Mouse (Mus musculus): Measurements from ENCODE around the gene Olfr1308.

Gene Olfr1308

DNA sequence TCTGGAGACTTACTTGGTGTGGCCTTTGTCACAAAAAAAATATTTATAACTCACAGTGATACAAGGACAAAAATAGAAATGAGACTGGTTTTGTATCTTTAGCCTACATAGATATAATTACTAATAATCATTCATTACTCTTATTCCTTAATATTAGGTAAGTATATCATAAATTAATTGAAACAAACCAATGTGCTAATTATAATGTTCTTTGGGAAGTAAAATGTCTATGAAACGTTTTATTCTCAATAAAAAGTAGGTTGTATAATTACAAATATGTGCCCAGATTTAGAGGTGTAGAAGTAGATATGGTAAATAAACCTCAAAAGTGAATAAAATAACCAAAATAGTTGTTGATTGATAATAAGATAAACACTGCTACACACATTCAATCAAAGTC lies at the start of gene Olfr1308:
Gene Olfr1308, minus strand, starts transcription at position 101 of the 400 bp plus-strand sequence.
- DNase-seq (ENCODE audit: low spot score in 2 of 2): no peak

DNA sequence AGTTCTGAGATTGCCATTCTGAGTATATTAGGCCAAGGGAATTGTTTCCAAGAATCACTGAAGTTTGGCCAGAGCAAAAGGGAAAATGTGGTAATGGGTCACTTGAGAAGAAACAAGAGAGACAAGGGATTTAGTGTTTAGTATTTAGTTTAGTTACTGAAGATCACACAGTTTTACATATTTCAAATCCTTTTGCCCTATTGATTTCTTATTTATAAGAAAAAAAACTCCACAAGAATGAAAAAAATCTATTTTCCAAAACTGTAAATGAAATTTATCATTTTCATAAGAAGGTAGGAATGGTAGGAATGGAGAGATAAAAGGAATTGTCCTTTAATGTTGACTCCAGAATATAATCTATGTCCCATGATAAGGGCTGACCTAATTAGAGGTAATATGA lies 47.9 kb upstream of the Olfr1308 start, which contains the start of gene Olfr1310:
Gene Olfr1310, minus strand, starts transcription at position 101 of the 400 bp plus-strand sequence.
- no peak for DNase-seq (ENCODE audit: low spot score in 2 of 2)

DNA sequence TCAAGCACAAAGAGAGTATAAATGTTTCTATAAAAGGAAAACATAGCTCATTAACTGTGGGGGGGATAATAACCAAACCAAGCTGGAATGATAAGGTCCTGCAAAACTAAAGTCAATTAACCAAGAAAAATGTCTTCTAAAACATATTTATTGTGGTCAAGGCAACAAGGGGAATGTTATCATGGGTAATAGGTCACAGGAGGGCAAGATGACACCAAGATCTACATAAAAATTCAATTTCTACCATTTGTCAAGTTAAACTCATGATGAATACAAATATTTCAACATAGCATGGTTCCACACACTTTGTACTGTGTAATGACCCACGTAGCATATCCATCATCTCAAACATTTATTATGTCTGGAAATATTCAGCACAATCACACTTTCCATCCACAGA lies 25.4 kb upstream of the Olfr1308 start, which contains the start of gene Olfr1309:
Gene Olfr1309, minus strand, starts transcription at position 101 of the 400 bp plus-strand sequence.
- DNase-seq (ENCODE audit: low spot score in 2 of 2): no peak

DNA sequence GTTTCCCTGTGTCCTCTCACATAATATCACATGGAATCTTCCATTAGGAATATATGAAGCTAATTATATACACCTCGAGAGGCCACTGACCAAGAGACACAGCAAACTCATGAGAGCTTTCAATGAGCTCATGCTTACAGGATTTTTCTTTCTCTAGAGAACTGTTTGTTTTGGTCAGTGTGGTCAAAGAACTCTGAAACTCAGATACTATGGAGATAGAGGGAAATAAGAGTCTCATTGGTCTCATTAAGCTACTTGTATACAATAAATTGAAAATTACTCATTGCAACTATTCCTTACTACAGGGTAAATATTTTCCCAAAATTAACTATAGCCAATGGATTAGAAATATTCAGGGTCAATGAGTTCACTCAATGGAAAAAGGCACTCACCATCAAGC lies 15.4 kb downstream of the Olfr1308 start, which contains the start of gene Olfr1307:
Gene Olfr1307, minus strand, starts transcription at position 101 of the 400 bp plus-strand sequence.
- no peak for DNase-seq (ENCODE audit: low spot score in 2 of 2)

DNA sequence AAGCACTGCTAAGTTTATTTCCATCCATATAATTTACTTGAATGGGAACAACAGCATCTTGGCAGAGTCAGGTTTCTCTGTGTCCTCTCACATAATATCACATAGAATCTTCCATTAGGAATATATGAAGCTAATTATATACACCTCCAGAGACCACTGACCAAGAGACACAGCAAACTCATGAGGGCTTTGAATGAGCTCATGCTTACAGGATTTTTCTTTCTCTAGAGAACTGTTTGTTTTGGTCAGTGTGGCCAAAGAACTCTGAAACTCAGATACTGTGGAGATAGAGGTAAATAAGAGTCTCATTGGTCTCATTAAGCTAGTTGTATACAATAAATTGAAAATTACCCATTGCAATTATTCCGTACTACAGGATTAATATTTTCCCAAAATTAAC lies 48.6 kb downstream of the Olfr1308 start, which contains the start of gene Olfr1306:
Gene Olfr1306, minus strand, starts transcription at position 101 of the 400 bp plus-strand sequence.
- DNase-seq (ENCODE audit: low spot score in 2 of 2): no peak

Measured in heart, adult 9 months (tissue).